Mouse (Mus musculus) thymus, adult 2 months (tissue): ENCODE results near the gene Cntn2.

Experiments used
- CTCF ChIP-seq: fragments of 200-500 bp; IDR thresholded peaks from 2 replicates; pipeline ENCODE4 v1.5.1; 2012; ENCODE audit warnings: mild to moderate bottlenecking, control low read depth, low read length, moderate library complexity, borderline replicate concordance; ENCODE audit not compliant: control insufficient read depth, poor library complexity, insufficient read depth; ENCODE audit errors: extremely low read depth
- POLR2A ChIP-seq: fragments of 200-500 bp; IDR thresholded peaks from 2 replicates; pipeline ENCODE4 v1.6.1; 2012; ENCODE audit warnings: mild to moderate bottlenecking, low read length, control low read depth, moderate library complexity; ENCODE audit not compliant: control insufficient read depth, poor library complexity, insufficient read depth; ENCODE audit errors: extremely low read depth

DNA sequence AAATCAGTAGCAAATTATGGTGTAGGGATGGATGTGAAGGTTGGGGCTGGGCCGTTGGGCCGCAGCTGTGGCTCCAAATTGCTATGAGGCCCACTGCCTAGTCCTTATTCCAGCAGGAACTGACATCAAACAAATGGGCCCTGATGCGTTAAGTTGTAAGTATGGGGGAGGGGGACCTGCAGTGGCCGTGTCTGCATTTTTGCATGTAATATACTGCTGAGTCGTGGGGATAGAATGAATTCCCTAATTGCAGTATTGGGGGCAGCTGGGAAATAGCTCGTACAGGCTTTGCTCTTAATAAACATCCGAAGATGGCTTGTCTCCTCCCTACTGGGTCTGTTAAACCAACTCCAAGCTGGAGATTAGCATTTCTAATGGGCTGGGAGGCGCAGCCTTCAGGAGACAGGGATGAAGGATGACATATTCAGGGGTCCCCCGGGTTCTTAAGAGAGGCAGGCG, 19.3 kb upstream of the Cntn2 start:
- TF ChIP-seq CTCF (no peak), POLR2A (no peak)
